Mouse (Mus musculus) hindbrain, embryonic 14.5 days (tissue): ENCODE measurements at regions not wholly inside any gene's neighbourhood (a gene's known extent, or its start where the extent isn't known, plus 50 kb on each side); places are given as distances from the start of the nearest gene placed in this dataset.

Experiments
- ATAC-seq: fragments of 200-750 bp; cut with Nextera tagmentation; 2 replicates; pipeline ENCODE4 v1.8.0; 2017; ENCODE audit warnings: moderate number of reproducible peaks, mild to moderate bottlenecking, moderate TSS enrichment, moderate library complexity; ENCODE audit not compliant: low FRiP score
- DNase-seq: peaks from one replicate; pipeline ENCODE4 v3.0.0-alpha.2; 2015; ENCODE audit warnings: low spot score
- H3K27ac ChIP-seq: fragments of 300-500 bp; sonication (generic); 2 replicates; pipeline ENCODE4 v1.5.1; 2014; ENCODE audit warnings: mild to moderate bottlenecking, moderate library complexity
- H3K27me3 ChIP-seq: fragments of 300-500 bp; sonication (generic); 2 replicates; pipeline ENCODE4 v1.6.1; 2014; ENCODE audit warnings: mild to moderate bottlenecking, low read length, mixed read lengths; ENCODE audit not compliant: control insufficient read depth, insufficient read depth
- H3K36me3 ChIP-seq: fragments of 300-500 bp; sonication (generic); replicated peaks from 2 replicates; pipeline ENCODE4 v1.6.1; 2014; ENCODE audit not compliant: control insufficient read depth, insufficient read depth
- H3K4me1 ChIP-seq: fragments of 300-500 bp; sonication (generic); replicated peaks from 2 replicates; pipeline ENCODE4 v1.6.1; 2014; ENCODE audit warnings: antibody characterized with exemption, low read length, mixed read lengths; ENCODE audit not compliant: control insufficient read depth, insufficient read depth
- H3K4me2 ChIP-seq: fragments of 300-500 bp; sonication (generic); replicated peaks from 2 replicates; pipeline ENCODE4 v1.6.1; 2014; ENCODE audit warnings: mild to moderate bottlenecking, moderate library complexity
- H3K4me3 ChIP-seq: fragments of 300-500 bp; sonication (generic); replicated peaks from 2 replicates; pipeline ENCODE4 v1.5.1; 2014; ENCODE audit warnings: mild to moderate bottlenecking, low read length
- H3K9ac ChIP-seq: fragments of 300-500 bp; sonication (generic); 2 replicates; pipeline ENCODE4 v1.6.1; 2014
- H3K9me3 ChIP-seq: fragments of 300-500 bp; sonication (generic); 2 replicates; pipeline ENCODE4 v1.6.1; 2016; ENCODE audit warnings: low read length; ENCODE audit not compliant: control insufficient read depth
- WGBS: fragments of 180-500 bp; shearing (Covaris S2); extraction: QIAGEN DNeasy Blood & Tissue Kit; methylation state at CpG from one replicate; pipeline ENCODE4 v1.1.7; 2014; 5-methylcytosine and 5-hydroxymethylcytosine counted together

GRCm38 (mm10) chr10:16995010-16995409 is 728.0 kb upstream of the Cited2 start:
- Histone ChIP-seq H3K36me3 (no peaks in the 10 kb centered on the region), H3K4me1 (0 out of 2 replicates have a peak, but pooled peaks cover 7% of the 10 kb centered on the region), H3K4me3 (no peak overlapping the region), H3K9ac (no peak overlapping the region), H3K4me2 (no peak overlapping the region), H3K9me3 (no peaks in the 10 kb centered on the region), H3K27me3 (no peaks in the 10 kb centered on the region), H3K27ac (no peak overlapping the region)
- DNase-seq (no peak), ATAC-seq (no peak)
- 58% methylated on average over 1 of the region's 1 CpGs for WGBS

GRCm38 (mm10) chr10:16996820-16997466 is 726.1 kb upstream of the Cited2 start:
- Histone ChIP-seq H3K4me3 (no peak overlapping the region), H3K9ac (no peak overlapping the region), H3K36me3 (no peaks in the 10 kb centered on the region), H3K4me2 (no peak overlapping the region), H3K4me1 (0 out of 2 replicates have a peak, but pooled peaks cover 11% of the 10 kb centered on the region), H3K9me3 (no peaks in the 10 kb centered on the region), H3K27me3 (no peaks in the 10 kb centered on the region), H3K27ac (no peak overlapping the region)
- ATAC-seq (no peak), DNase-seq (no peak)
- 85% methylated on average over 6 of the region's 6 CpGs for WGBS

GRCm38 (mm10) chr10:17001320-17001719 is 721.7 kb upstream of the Cited2 start:
- Histone ChIP-seq H3K36me3 (no peaks in the 10 kb centered on the region), H3K4me3 (no peak overlapping the region), H3K4me1 (0 out of 2 replicates have a peak, but pooled peaks cover 4% of the 10 kb centered on the region), H3K4me2 (no peak overlapping the region), H3K9me3 (no peaks in the 10 kb centered on the region), H3K27me3 (no peaks in the 10 kb centered on the region), H3K27ac (no peak overlapping the region), H3K9ac (no peak overlapping the region)
- DNase-seq (no peak), ATAC-seq (peak; percentile 14; the same call in 1 of the 2 replicates)
- WGBS, result 36% methylated on average over 8 of the region's 8 CpGs

GRCm38 (mm10) chr10:17003123-17003849 is 719.7 kb upstream of the Cited2 start:
- 55% methylated on average over 4 of the region's 4 CpGs for WGBS
- H3K9me3 ChIP-seq, result no peaks in the 10 kb centered on the region
- no peaks in the 10 kb centered on the region for H3K27me3 ChIP-seq
- H3K4me3 ChIP-seq, result no peak overlapping the region
- ATAC-seq (no peak), DNase-seq (no peak)
- no peaks in the 10 kb centered on the region for H3K36me3 ChIP-seq
- no peak overlapping the region for H3K27ac ChIP-seq
- no peak overlapping the region for H3K9ac ChIP-seq
- no peak overlapping the region for H3K4me2 ChIP-seq
- 0 out of 2 replicates have a peak, but pooled peaks cover 4% of the 10 kb centered on the region for H3K4me1 ChIP-seq

- 76% methylated on average over 4 of the region's 4 CpGs for WGBS
- Histone ChIP-seq H3K27me3 (no peaks in the 10 kb centered on the region), H3K36me3 (no peaks in the 10 kb centered on the region), H3K4me1 (no peaks in the 10 kb centered on the region), H3K9me3 (no peaks in the 10 kb centered on the region), H3K4me3 (no peak overlapping the region), H3K4me2 (no peak overlapping the region), H3K27ac (no peak overlapping the region), H3K9ac (no peak overlapping the region)
- ATAC-seq, result no peak
- DNase-seq, result no peak
Measured at GRCm38 (mm10) chr10:17008683-17009082, 714.3 kb upstream of the Cited2 start.

- Histone ChIP-seq H3K27ac (no peak overlapping the region), H3K4me3 (no peak overlapping the region), H3K4me2 (no peak overlapping the region), H3K4me1 (no peaks in the 10 kb centered on the region), H3K36me3 (no peaks in the 10 kb centered on the region), H3K9me3 (no peaks in the 10 kb centered on the region), H3K9ac (no peak overlapping the region), H3K27me3 (no peaks in the 10 kb centered on the region)
- 91% methylated on average over 3 of the region's 3 CpGs for WGBS
- DNase-seq (no peak), ATAC-seq (no peak)
Measured at GRCm38 (mm10) chr10:17010047-17010446, 713.0 kb upstream of the Cited2 start.

- H3K9me3 ChIP-seq, result no peaks in the 10 kb centered on the region
- H3K4me1 ChIP-seq, result no peaks in the 10 kb centered on the region
- 94% methylated on average over 2 of the region's 2 CpGs for WGBS
- no peaks in the 10 kb centered on the region for H3K27me3 ChIP-seq
- no peak overlapping the region for H3K4me3 ChIP-seq
- H3K27ac ChIP-seq, result no peak overlapping the region
- H3K9ac ChIP-seq, result no peak overlapping the region
- H3K4me2 ChIP-seq, result no peak overlapping the region
- no peaks in the 10 kb centered on the region for H3K36me3 ChIP-seq
- ATAC-seq (no peak), DNase-seq (no peak)
Measured at GRCm38 (mm10) chr10:17011876-17012275, 711.1 kb upstream of the Cited2 start.

GRCm38 (mm10) chr10:17012541-17012975 is 710.5 kb upstream of the Cited2 start:
- DNase-seq, result no peak
- WGBS, result 74% methylated on average over 3 of the region's 3 CpGs
- H3K9ac ChIP-seq, result no peak overlapping the region
- H3K4me2 ChIP-seq, result no peak overlapping the region
- no peak overlapping the region for H3K27ac ChIP-seq
- H3K9me3 ChIP-seq, result no peaks in the 10 kb centered on the region
- no peak overlapping the region for H3K4me3 ChIP-seq
- ATAC-seq, result no peak
- H3K4me1 ChIP-seq, result no peaks in the 10 kb centered on the region
- H3K27me3 ChIP-seq, result no peaks in the 10 kb centered on the region
- H3K36me3 ChIP-seq, result no peaks in the 10 kb centered on the region

GRCm38 (mm10) chr10:17014826-17015225 is 708.2 kb upstream of the Cited2 start:
- DNase-seq (no peak), ATAC-seq (no peak)
- H3K27ac ChIP-seq, result no peak overlapping the region
- H3K27me3 ChIP-seq, result no peaks in the 10 kb centered on the region
- H3K4me1 ChIP-seq, result no peaks in the 10 kb centered on the region
- no peak overlapping the region for H3K4me3 ChIP-seq
- no peak overlapping the region for H3K9ac ChIP-seq
- H3K4me2 ChIP-seq, result no peak overlapping the region
- no peaks in the 10 kb centered on the region for H3K36me3 ChIP-seq
- no peaks in the 10 kb centered on the region for H3K9me3 ChIP-seq
- WGBS, result 90% methylated on average over 3 of the region's 3 CpGs
